Mouse (Mus musculus) thymus, postnatal 14 days (tissue): ENCODE results near the gene Asxl1.

Source experiments
- DNase-seq: peaks from one replicate; pipeline ENCODE4 v3.0.0; 2021

Asxl1 gene

GRCm38 (mm10) chr2:153417841-153418240 is 72.2 kb downstream of the Asxl1 start:
- DNase-seq = no peak

GRCm38 (mm10) chr2:153418381-153418780 is 72.8 kb downstream of the Asxl1 start:
- no peak for DNase-seq

- DNase-seq = no peak
Observed at GRCm38 (mm10) chr2:153421233-153421632, 75.6 kb downstream of the Asxl1 start.

GRCm38 (mm10) chr2:153422051-153422450 is 76.4 kb downstream of the Asxl1 start:
- no peak for DNase-seq

GRCm38 (mm10) chr2:153423113-153423512 is 77.5 kb downstream of the Asxl1 start:
- DNase-seq = no peak

- DNase-seq = no peak
Observed at GRCm38 (mm10) chr2:153424557-153424956, 78.9 kb downstream of the Asxl1 start.

GRCm38 (mm10) chr2:153425124-153425844 is 79.7 kb downstream of the Asxl1 start:
- no peak for DNase-seq

GRCm38 (mm10) chr2:153425998-153426670 is 80.5 kb downstream of the Asxl1 start:
- DNase-seq = no peak

GRCm38 (mm10) chr2:153426931-153427330 is 81.3 kb downstream of the Asxl1 start:
- DNase-seq = no peak

GRCm38 (mm10) chr2:153428485-153428884 is 82.9 kb downstream of the Asxl1 start:
- no peak for DNase-seq

GRCm38 (mm10) chr2:153430571-153430970 is 84.9 kb downstream of the Asxl1 start:
- DNase-seq = no peak

GRCm38 (mm10) chr2:153432492-153432891 is 86.9 kb downstream of the Asxl1 start:
- no peak for DNase-seq

GRCm38 (mm10) chr2:153433859-153434258 is 88.2 kb downstream of the Asxl1 start:
- no peak for DNase-seq

GRCm38 (mm10) chr2:153434880-153435831 is 89.5 kb downstream of the Asxl1 start:
- no peak for DNase-seq

- no peak for DNase-seq
Observed at GRCm38 (mm10) chr2:153436641-153437305, 91.1 kb downstream of the Asxl1 start.

- DNase-seq = no peak
Observed at GRCm38 (mm10) chr2:153437306-153437659, 91.7 kb downstream of the Asxl1 start.

GRCm38 (mm10) chr2:153440755-153441154 is 95.1 kb downstream of the Asxl1 start:
- no peak for DNase-seq

GRCm38 (mm10) chr2:153441228-153441627 is 95.6 kb downstream of the Asxl1 start:
- DNase-seq = no peak

- DNase-seq = no peak
Observed at GRCm38 (mm10) chr2:153442720-153443119, 97.1 kb downstream of the Asxl1 start.

- peak; percentile 48 for DNase-seq
Observed at GRCm38 (mm10) chr2:153443434-153444240, 98.0 kb downstream of the Asxl1 start.

GRCm38 (mm10) chr2:153444254-153445136 is 98.9 kb downstream of the Asxl1 start:
- peak; percentile 74 for DNase-seq
